Mouse (Mus musculus) liver, embryonic 14.5 days (tissue): ENCODE measurements at regions not wholly inside any gene's neighbourhood (a gene's known extent, or its start where the extent isn't known, plus 50 kb on each side); places are given as distances from the start of the nearest gene placed in this dataset.

Experiments
- ATAC-seq: fragments of 200-750 bp; cut with Nextera tagmentation; 2 replicates; pipeline ENCODE4 v1.8.0; 2017; ENCODE audit warnings: moderate number of reproducible peaks, mild to moderate bottlenecking, moderate library complexity; ENCODE audit not compliant: insufficient read depth
- DNase-seq, 3 experiments: peaks; one replicate each; pipeline ENCODE4 v3.0.0-alpha.2; 2012 to 2013; ENCODE audit warnings: low read depth in 3 of 3, low spot score in 3 of 3
- H3K27ac ChIP-seq: fragments of 300-500 bp; sonication (generic); 2 replicates; pipeline ENCODE4 v1.5.1; 2014; ENCODE audit warnings: moderate library complexity, mild to moderate bottlenecking, control low read depth, inconsistent platforms
- H3K27me3 ChIP-seq: fragments of 300-500 bp; sonication (generic); 2 replicates; pipeline ENCODE4 v1.6.1; 2014; ENCODE audit warnings: mild to moderate bottlenecking, low read length, moderate library complexity; ENCODE audit not compliant: control insufficient read depth, insufficient read depth
- H3K36me3 ChIP-seq: fragments of 300-500 bp; sonication (generic); replicated peaks from 2 replicates; pipeline ENCODE4 v1.6.1; 2014; ENCODE audit warnings: low read depth; ENCODE audit not compliant: control insufficient read depth, insufficient read depth
- H3K4me1 ChIP-seq, 2 experiments: fragments of 200-500 bp in 1 of 2; fragments of 300-500 bp in 1 of 2; sonication (generic) in 1 of 2; replicated peaks; 2 replicates each; pipeline ENCODE4 v1.6.1; 2012 to 2014; ENCODE audit warnings: antibody characterized with exemption in 1 of 2, inconsistent platforms in 1 of 2, low read length in 1 of 2; ENCODE audit not compliant: control insufficient read depth in 2 of 2, insufficient read depth in 2 of 2
- H3K4me2 ChIP-seq: fragments of 300-500 bp; sonication (generic); 2 replicates; pipeline ENCODE4 v1.6.1; 2014; ENCODE audit warnings: low read depth, mild to moderate bottlenecking, control low read depth, moderate library complexity
- H3K4me3 ChIP-seq, 2 experiments: fragments of 200-500 bp in 1 of 2; fragments of 300-500 bp in 1 of 2; sonication (generic) in 1 of 2; 2 replicates each; pipeline ENCODE4 v1.5.1; 2012 to 2014; ENCODE audit warnings: low read depth in 2 of 2, low read length in 2 of 2, mild to moderate bottlenecking in 2 of 2, control low read depth in 1 of 2, inconsistent platforms in 1 of 2, moderate library complexity in 1 of 2; ENCODE audit not compliant: insufficient read depth in 1 of 2
- H3K9ac ChIP-seq: fragments of 300-500 bp; sonication (generic); replicated peaks from 2 replicates; pipeline ENCODE4 v1.6.1; 2014; ENCODE audit warnings: mild to moderate bottlenecking, control low read depth, moderate library complexity
- H3K9me3 ChIP-seq: fragments of 300-500 bp; sonication (generic); 2 replicates; pipeline ENCODE4 v1.6.1; 2016; ENCODE audit warnings: low read length, mixed read lengths; ENCODE audit not compliant: control insufficient read depth
- CTCF ChIP-seq: IDR thresholded peaks from 2 replicates; pipeline ENCODE4 v1.5.1; 2016; ENCODE audit warnings: antibody characterized with exemption, low read depth, control low read depth
- EP300 ChIP-seq: IDR thresholded peaks from 2 replicates; pipeline ENCODE4 v1.6.1; 2016; ENCODE audit warnings: antibody characterized with exemption, low read depth
- WGBS: fragments of 180-500 bp; shearing (Covaris S2); extraction: QIAGEN DNeasy Blood & Tissue Kit; methylation state at CpG from one replicate; pipeline ENCODE4 v1.1.7; 2014; ENCODE audit not compliant: insufficient replicate concordance; 5-methylcytosine and 5-hydroxymethylcytosine counted together

GRCm38 (mm10) chr7:37364221-37364620 lies 409.2 kb downstream of the Zfp536 start:
- Histone ChIP-seq H3K9ac (no peak overlapping the region), H3K27me3 (no peaks in the 10 kb centered on the region; the same call in 1 of the 2 replicates), H3K36me3 (no peaks in the 10 kb centered on the region), H3K4me3 (no peak overlapping the region), H3K27ac (no peak overlapping the region), H3K4me2 (no peak overlapping the region), H3K9me3 (no peaks in the 10 kb centered on the region), H3K4me1 (no peaks in the 10 kb centered on the region)
- 69% methylated on average over 9 of the region's 9 CpGs for WGBS
- TF ChIP-seq CTCF = no peak
- no peak for TF ChIP-seq EP300
- ATAC-seq (no peak), DNase-seq (no peak)

- TF ChIP-seq CTCF (no peak), EP300 (no peak)
- H3K4me3 ChIP-seq = no peak overlapping the region
- 66% methylated on average over 19 of the region's 19 CpGs for WGBS
- no peak overlapping the region for H3K27ac ChIP-seq
- no peak overlapping the region for H3K4me2 ChIP-seq
- no peaks in the 10 kb centered on the region for H3K36me3 ChIP-seq
- H3K9me3 ChIP-seq = no peaks in the 10 kb centered on the region
- H3K4me1 ChIP-seq = no peaks in the 10 kb centered on the region
- H3K27me3 ChIP-seq = no peaks in the 10 kb centered on the region; the same call in 1 of the 2 replicates
- no peak overlapping the region for H3K9ac ChIP-seq
- DNase-seq = no peak
- ATAC-seq = no peak
These were observed 407.4 kb downstream of the Zfp536 start for GRCm38 (mm10) chr7:37366006-37366405.

GRCm38 (mm10) chr7:37369698-37370097 lies 403.7 kb downstream of the Zfp536 start:
- no peaks in the 10 kb centered on the region for H3K27me3 ChIP-seq
- WGBS = 40% methylated on average over 4 of the region's 4 CpGs
- H3K27ac ChIP-seq = no peak overlapping the region
- H3K36me3 ChIP-seq = no peaks in the 10 kb centered on the region
- H3K4me2 ChIP-seq = no peak overlapping the region
- no peak overlapping the region for H3K9ac ChIP-seq
- ATAC-seq (no peak), DNase-seq (no peak)
- H3K4me3 ChIP-seq = no peak overlapping the region
- no peaks in the 10 kb centered on the region for H3K9me3 ChIP-seq
- TF ChIP-seq CTCF (peak; percentile 66), EP300 (no peak)
- H3K4me1 ChIP-seq = no peaks in the 10 kb centered on the region

- H3K27ac ChIP-seq = no peak overlapping the region
- DNase-seq (peak in 1 of 3 experiments; percentile 4), ATAC-seq (no peak)
- no peak overlapping the region for H3K4me3 ChIP-seq
- peak; percentile 90 for TF ChIP-seq CTCF
- TF ChIP-seq EP300 = no peak
- no peak overlapping the region for H3K9ac ChIP-seq
- no peaks in the 10 kb centered on the region for H3K36me3 ChIP-seq
- H3K27me3 ChIP-seq = no peaks in the 10 kb centered on the region; the same call in 1 of the 2 replicates
- WGBS = 11% methylated on average over 11 of the region's 11 CpGs
- no peaks in the 10 kb centered on the region for H3K4me1 ChIP-seq
- H3K4me2 ChIP-seq = no peak overlapping the region
- no peaks in the 10 kb centered on the region for H3K9me3 ChIP-seq
These were observed 399.6 kb downstream of the Zfp536 start for GRCm38 (mm10) chr7:37373864-37374263.

GRCm38 (mm10) chr7:37375044-37375443 lies 398.4 kb downstream of the Zfp536 start:
- H3K4me1 ChIP-seq = no peaks in the 10 kb centered on the region
- DNase-seq (no peak), ATAC-seq (no peak)
- no peak overlapping the region for H3K27ac ChIP-seq
- no peaks in the 10 kb centered on the region for H3K9me3 ChIP-seq
- H3K36me3 ChIP-seq = no peaks in the 10 kb centered on the region
- H3K27me3 ChIP-seq = no peaks in the 10 kb centered on the region; the same call in 1 of the 2 replicates
- TF ChIP-seq EP300 = no peak
- no peak for TF ChIP-seq CTCF
- no peak overlapping the region for H3K9ac ChIP-seq
- WGBS = 62% methylated on average over 9 of the region's 9 CpGs
- no peak overlapping the region for H3K4me2 ChIP-seq
- H3K4me3 ChIP-seq = no peak overlapping the region
